Mouse (Mus musculus): Measurements from ENCODE around the gene Tcta. TPM values are rescaled to one million over a fixed set of nuclear protein-coding genes. Genes with fewer than 3 reads are reported as not detected.
"Not testable (repeated sequence)": the region's sequence is repeated elsewhere in the genome, so short reads cannot be mapped to it uniquely, and the experiment has no call there.

Tcta gene
- total and polyA plus RNA-seq, 3 experiments, result 3.0 to 8.7 (median 7.3) TPM

GRCm38 (mm10) chr9:108322054-108322453, 16.1 kb upstream of the Tcta start:
- H3K36me3 ChIP-seq (replicated peaks in 1 of 2; ENCODE audit: control insufficient read depth in 1 of 2, insufficient read depth in 1 of 2, low read length in 1 of 2), result peaks cover 24 to 65% of the 10 kb centered on the region in 2 experiments
- H3K9me3 ChIP-seq (replicated peaks; ENCODE audit: low read length); H3K4me3 ChIP-seq (replicated peaks in 1 of 3; ENCODE audit: low read depth in 2 of 3, low read length in 2 of 3, poor library complexity in 1 of 3); in situ Hi-C loops (cut with MboI; ENCODE audit: low pct_ligation_motif_present, low pct_unique_long_range_greater_than_20kb, low sequenced_read_pairs); H3K9ac ChIP-seq (ENCODE audit: insufficient read depth, low read depth); H3K4me1 ChIP-seq (ENCODE audit: control insufficient read depth in 1 of 2, insufficient read depth in 2 of 2); H3K4me2 ChIP-seq (ENCODE audit: insufficient read depth, low read depth, poor library complexity, severe bottlenecking); DNase-seq (ENCODE audit: extremely low read depth); H3K27ac ChIP-seq (ENCODE audit: insufficient read depth, low read depth); H3K27me3 ChIP-seq (replicated peaks); dilution Hi-C loops (cut with MboI; ENCODE audit: extremely low pct_ligation_motif_present, extremely low pct_unique_long_range_greater_than_20kb, low sequenced_read_pairs): not testable (repeated sequence)
- peak in 1 of 2 experiments; percentile 6; a peak in 1 of 4 replicates for TF ChIP-seq CTCF (conservative IDR thresholded peaks at IDR 0.05 in 1 of 2, IDR thresholded peaks at IDR 0.05 in 1 of 2; ENCODE audit: low read depth in 2 of 2, low read length in 2 of 2)
- peaks cover 92% of the 10 kb centered on the region for H3K79me2 ChIP-seq (replicated peaks; ENCODE audit: control insufficient read depth, extremely low read depth, insufficient read depth, poor library complexity, severe bottlenecking)

- no peak for DNase-seq (ENCODE audit: extremely low read depth)
These were observed 12.5 kb upstream of the Tcta start for GRCm38 (mm10) chr9:108318462-108318861.

GRCm38 (mm10) chr9:108317572-108317971, 11.6 kb upstream of the Tcta start:
- H3K79me2 ChIP-seq (replicated peaks; ENCODE audit: control insufficient read depth, extremely low read depth, insufficient read depth, poor library complexity, severe bottlenecking), result peaks cover 89% of the 10 kb centered on the region
- no peak overlapping the region for H3K27ac ChIP-seq (ENCODE audit: insufficient read depth, low read depth)
- H3K4me1 ChIP-seq (ENCODE audit: control insufficient read depth in 1 of 2, insufficient read depth in 2 of 2), result 0 out of 4 replicates have a peak, but pooled peaks cover 0 to 3% of the 10 kb centered on the region in 2 experiments
- H3K9me3 ChIP-seq (replicated peaks; ENCODE audit: low read length), result no peaks in the 10 kb centered on the region
- dilution Hi-C loops (cut with MboI; ENCODE audit: extremely low pct_ligation_motif_present, extremely low pct_unique_long_range_greater_than_20kb, low sequenced_read_pairs), result no loop called here
- H3K9ac ChIP-seq (ENCODE audit: insufficient read depth, low read depth), result no peak overlapping the region
- in situ Hi-C loops (cut with MboI; ENCODE audit: low pct_ligation_motif_present, low pct_unique_long_range_greater_than_20kb, low sequenced_read_pairs), result no loop called here
- no peak overlapping the region for H3K4me3 ChIP-seq (replicated peaks in 1 of 3; ENCODE audit: low read depth in 2 of 3, low read length in 2 of 3, poor library complexity in 1 of 3)
- H3K4me2 ChIP-seq (ENCODE audit: insufficient read depth, low read depth, poor library complexity, severe bottlenecking), result no peak overlapping the region
- DNase-seq (ENCODE audit: extremely low read depth), result no peak
- TF ChIP-seq CTCF (conservative IDR thresholded peaks at IDR 0.05 in 1 of 2, IDR thresholded peaks at IDR 0.05 in 1 of 2; ENCODE audit: low read depth in 2 of 2, low read length in 2 of 2) (peak in 1 of 2 experiments; percentile 49; a peak in 2 of 4 replicates), IRF4 (IDR thresholded peaks at IDR 0.05; ENCODE audit: low read depth, low read length) (no peak), RAD21 (IDR thresholded peaks at IDR 0.05; ENCODE audit: low read depth, low read length) (peak; percentile 27)
- H3K27me3 ChIP-seq (replicated peaks), result no peaks in the 10 kb centered on the region
- peaks cover 34 to 65% of the 10 kb centered on the region in 2 experiments for H3K36me3 ChIP-seq (replicated peaks in 1 of 2; ENCODE audit: control insufficient read depth in 1 of 2, insufficient read depth in 1 of 2, low read length in 1 of 2)

More at GRCm38 (mm10) chr9:108318462-108318861, 12.5 kb upstream of the Tcta start:
- Histone ChIP-seq H3K36me3 (replicated peaks in 1 of 2; ENCODE audit: control insufficient read depth in 1 of 2, insufficient read depth in 1 of 2, low read length in 1 of 2) (peaks cover 34 to 68% of the 10 kb centered on the region in 2 experiments), H3K4me3 (replicated peaks in 1 of 3; ENCODE audit: low read depth in 2 of 3, low read length in 2 of 3, poor library complexity in 1 of 3) (no peak overlapping the region), H3K9ac (ENCODE audit: insufficient read depth, low read depth) (no peak overlapping the region), H3K4me2 (ENCODE audit: insufficient read depth, low read depth, poor library complexity, severe bottlenecking) (no peak overlapping the region), H3K27me3 (replicated peaks) (no peaks in the 10 kb centered on the region), H3K9me3 (replicated peaks; ENCODE audit: low read length) (no peaks in the 10 kb centered on the region), H3K4me1 (ENCODE audit: control insufficient read depth in 1 of 2, insufficient read depth in 2 of 2) (0 out of 4 replicates have a peak, but pooled peaks cover 0 to 3% of the 10 kb centered on the region in 2 experiments), H3K79me2 (replicated peaks; ENCODE audit: control insufficient read depth, extremely low read depth, insufficient read depth, poor library complexity, severe bottlenecking) (peaks cover 90% of the 10 kb centered on the region), H3K27ac (ENCODE audit: insufficient read depth, low read depth) (no peak overlapping the region)
- dilution Hi-C loops (cut with MboI; ENCODE audit: extremely low pct_ligation_motif_present, extremely low pct_unique_long_range_greater_than_20kb, low sequenced_read_pairs) (no loop called here), in situ Hi-C loops (cut with MboI; ENCODE audit: low pct_ligation_motif_present, low pct_unique_long_range_greater_than_20kb, low sequenced_read_pairs) (no loop called here)
- TF ChIP-seq SMC3 (IDR thresholded peaks at IDR 0.05; ENCODE audit: low read depth, low read length) (no peak), SIN3A (IDR thresholded peaks at IDR 0.05; ENCODE audit: low read length) (no peak), POLR2A (IDR thresholded peaks at IDR 0.05; ENCODE audit: low read depth, low read length) (no peak), MAX (IDR thresholded peaks at IDR 0.05; ENCODE audit: low read length) (no peak), RCOR1 (conservative IDR thresholded peaks at IDR 0.05; ENCODE audit: low read depth, low read length) (no peak), JUN (IDR thresholded peaks at IDR 0.05; ENCODE audit: insufficient read depth, low read depth, low read length) (no peak), NRF1 (IDR thresholded peaks at IDR 0.05; ENCODE audit: low read depth, low read length) (no peak)
